Mouse (Mus musculus): ENCODE measurements around the gene Pdcd1.
"Not testable (repeated sequence)": the region's sequence is repeated elsewhere in the genome, so short reads cannot be mapped to it uniquely, and the experiment has no call there.

Pdcd1 gene

DNA sequence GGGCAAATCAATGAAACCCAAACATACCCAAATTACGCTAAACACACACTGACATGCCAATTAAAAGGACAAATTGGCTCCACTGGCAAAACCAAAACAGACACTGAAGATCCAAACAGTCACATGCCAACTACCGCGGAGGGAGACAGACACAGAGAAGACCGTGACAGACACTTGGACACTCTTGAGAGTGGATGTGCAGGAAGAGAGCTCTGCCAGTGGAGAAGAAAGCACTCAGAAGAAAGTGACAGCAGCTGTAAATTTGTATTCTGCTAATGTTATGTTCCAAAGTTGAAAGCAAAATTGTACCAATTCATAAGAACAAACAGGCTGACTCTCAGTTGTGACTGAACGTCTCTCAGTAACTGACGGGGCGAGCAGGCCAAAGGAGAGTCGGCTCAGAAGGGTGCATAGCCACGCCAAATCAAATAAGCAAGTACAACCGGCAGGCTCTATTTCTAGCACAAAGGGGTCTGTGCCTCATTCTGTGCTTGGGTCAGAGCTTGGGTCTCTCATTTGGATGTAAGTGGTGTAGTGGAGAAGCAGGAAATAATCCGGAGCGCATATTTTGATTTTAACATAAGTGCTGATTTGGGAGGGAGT, 24.7 kb downstream of the Pdcd1 start:
- no peak for DNase-seq

DNA sequence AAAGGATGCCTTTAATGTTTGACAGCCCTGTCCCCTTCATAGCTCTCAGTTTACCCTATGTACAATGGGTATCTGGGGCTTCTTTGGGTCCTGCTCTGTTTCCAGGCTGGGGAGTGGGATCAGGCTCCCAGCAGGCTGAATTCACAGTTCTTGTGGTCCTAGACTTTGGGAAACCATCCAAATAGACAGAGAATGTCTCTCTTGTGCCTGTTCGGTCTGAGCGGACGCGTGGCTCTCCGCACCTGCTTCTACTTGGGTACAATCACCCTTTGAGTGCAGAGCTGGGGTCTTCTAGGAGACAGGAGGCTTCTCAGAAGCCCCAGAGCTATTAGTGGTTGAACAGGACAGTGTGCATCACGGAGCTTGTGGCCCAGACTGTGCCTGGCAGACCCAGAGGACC, 32.2 kb downstream of the Pdcd1 start, which contains the start of gene Neu4:
Neu4 (plus strand) TSS at position 301 of the 400 bp plus-strand sequence.
- no peak for DNase-seq

DNA sequence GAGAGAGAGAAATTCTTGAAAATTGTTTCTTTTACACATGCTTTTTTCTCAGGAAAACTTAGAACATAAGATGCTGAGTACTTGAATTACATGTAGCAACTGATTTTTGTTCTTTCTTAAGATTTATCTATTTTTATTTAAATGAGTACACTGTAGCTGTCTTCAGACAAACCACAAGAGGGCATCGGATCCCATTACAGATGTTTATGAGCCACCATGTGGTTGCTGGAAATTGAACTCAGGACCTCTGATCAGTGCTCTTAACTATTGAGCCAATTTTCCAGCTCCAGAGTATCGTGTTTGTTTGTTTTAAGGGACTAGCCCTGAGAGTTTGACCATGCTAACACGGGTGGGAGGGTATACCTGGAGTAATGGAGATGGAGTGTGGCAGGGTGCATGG, 40.7 kb downstream of the Pdcd1 start:
- DNase-seq, result no peak

DNA sequence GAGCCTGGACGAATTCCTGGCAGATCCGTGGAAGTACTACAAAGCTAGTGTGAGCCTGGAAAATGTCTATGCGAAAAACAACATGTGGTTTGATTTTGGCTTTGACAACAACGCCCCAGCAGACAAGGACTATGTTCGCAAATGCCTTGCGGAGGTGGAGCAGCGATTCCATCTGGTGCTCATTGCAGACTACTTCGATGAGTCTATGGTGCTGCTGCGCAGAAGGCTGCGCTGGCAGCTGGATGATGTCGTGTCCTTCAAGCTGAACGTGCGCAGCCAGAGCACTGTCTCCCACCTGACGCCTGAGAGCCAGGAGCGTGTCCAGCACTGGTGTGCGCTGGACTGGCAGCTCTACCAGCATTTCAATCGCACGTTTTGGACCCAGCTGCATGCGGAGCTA, 43.5 kb downstream of the Pdcd1 start:
- not testable (repeated sequence) for DNase-seq

DNA sequence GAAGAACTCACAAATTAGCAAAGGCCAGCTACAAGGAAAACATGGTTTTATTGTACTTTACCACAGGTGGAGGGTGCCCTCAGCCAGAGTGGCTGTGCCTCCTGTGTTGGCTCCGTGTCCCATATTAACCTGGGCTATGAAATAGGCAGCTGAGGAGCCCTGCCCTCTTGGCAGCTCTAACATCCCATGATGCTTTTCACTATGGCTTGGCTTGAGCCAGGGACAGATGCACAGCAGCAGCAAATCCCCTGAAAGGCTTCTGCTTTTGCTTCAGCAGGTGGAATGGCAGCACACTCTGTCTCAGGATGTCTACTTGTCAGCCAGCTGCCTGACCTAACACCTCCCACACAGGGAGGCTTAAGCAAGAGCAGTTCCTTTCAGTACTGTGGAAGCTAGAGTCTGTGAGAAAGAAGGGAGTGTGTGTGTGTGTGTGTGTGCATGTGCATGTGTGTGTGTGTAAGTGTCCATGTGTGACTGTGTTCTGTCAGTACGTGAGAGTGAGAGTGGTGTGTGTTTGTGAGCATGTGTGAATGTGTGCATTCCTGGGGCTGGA, 46.3 kb downstream of the Pdcd1 start:
- not testable (repeated sequence) for DNase-seq

DNA sequence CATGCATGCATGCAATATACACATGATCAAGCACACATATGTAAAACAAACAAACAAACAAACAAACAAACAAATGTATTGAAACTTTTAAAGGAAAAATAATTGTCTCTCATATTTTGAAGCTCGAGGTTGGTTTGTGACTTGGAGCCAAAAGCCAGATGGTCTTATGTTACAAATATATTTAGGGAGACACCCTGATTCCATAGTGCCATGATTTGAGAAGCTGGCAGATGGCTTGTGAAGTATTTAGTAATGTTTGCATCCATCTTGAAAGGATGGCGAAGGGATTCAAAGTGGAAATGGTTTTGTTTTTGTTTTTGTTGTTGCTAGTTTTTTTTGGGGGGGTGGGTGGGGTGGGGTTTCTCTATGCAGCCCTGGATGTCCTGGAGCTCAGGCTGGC, 51.3 kb downstream of the Pdcd1 start:
- no peak for DNase-seq

DNA sequence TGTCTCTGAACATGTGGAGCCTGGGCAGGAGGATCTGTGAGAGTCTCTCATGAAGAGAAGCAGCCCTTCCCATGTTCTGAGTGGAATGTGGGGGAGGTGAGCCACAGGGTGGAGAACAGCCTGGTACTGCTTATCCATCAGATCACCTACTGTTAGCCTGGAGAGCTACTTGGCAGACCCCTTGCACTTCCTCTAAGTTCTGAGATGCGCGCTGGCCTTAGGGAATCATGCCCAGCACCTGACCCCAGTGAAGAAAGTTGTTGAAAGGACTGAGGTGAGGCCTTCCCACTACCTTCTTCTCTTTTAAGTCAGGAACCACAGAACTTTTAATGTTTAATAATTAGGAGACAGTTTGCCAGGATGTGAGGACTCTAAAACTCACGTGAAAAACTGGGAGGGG, 60.9 kb downstream of the Pdcd1 start:
- DNase-seq, result not testable (repeated sequence)

DNA sequence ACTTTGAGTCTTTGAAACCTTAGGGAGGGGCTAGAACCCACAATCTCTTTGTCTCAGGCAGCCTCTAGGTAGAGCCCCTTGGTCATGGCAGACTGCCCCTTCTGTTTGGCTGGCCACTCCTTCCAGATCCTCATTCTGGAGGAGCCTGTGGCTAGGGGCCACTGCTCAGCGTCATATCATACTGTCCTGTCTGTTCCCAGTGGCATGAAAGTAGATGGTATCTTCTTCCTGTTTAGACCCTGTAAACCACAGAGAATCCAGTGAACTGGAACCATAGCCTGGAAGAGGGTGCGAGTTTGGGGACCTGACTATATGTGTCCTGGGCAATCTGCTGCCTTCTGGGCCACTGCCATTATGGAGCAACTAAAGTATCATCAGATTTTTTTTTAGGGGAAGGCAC, 61.3 kb downstream of the Pdcd1 start:
- not testable (repeated sequence) for DNase-seq

DNA sequence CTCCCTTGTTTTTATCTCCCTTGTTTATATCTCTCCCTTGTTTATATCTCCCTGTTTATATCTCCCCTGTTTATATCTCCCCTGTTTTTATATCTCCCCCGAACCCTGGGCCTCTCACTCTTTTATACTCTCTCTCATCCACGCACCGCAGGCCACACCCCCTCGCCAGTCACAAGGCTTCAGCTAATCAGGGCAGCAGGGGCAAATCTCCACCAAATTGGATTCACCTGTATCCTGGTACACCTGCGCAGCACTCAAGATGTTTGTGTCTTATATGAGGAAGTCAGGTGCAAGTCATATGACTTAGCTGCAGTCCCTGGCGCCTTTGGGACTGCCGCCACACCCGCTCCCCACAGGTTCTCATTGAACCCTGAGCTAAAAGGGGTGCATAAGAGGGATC, 62.1 kb downstream of the Pdcd1 start, which contains the start of gene Gal3st2c:
Gal3st2c (plus strand) TSS at position 301 of the 400 bp plus-strand sequence.
- not testable (repeated sequence) for DNase-seq

DNA sequence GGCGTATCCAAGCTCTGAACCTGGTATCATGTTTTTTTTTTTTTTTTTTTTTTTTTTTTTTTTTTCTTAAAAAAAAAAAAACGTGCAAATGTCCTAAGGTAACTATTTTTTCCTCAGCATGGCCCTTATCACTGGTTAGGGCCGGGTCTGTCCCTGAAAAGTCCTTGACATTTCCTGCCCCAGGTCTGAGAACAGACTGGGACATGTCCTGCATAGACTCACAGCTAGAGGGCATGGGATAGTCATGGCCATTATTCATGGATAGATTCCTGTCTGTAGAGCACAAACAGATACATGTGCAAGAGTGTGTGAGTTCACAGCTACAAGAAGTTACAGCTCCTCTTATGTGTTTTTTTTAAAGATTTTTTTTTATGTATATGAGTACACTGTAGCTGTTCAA, 63.6 kb downstream of the Pdcd1 start:
- no peak for DNase-seq

All from lung, postnatal 14 days (tissue).